Mouse (Mus musculus): Measurements from ENCODE around the gene Tinagl1. TPM values are rescaled to one million over a fixed set of nuclear protein-coding genes. Genes with fewer than 3 reads are reported as not detected.

The Tinagl1 gene
- total and polyA plus RNA-seq, 2 experiments from 2014 or later: 7.2 to 15.1 TPM

- WGBS: 61% methylated on average over 22 of the region's 22 CpGs
- H3K4me2 ChIP-seq (ENCODE audit: low read depth, low read length): peak overlapping the region; percentile 0; the same call in 1 of the 2 replicates
- no peak overlapping the region for H3K9ac ChIP-seq (replicated peaks; ENCODE audit: low read length)
- no peaks in the 10 kb centered on the region for H3K4me1 ChIP-seq (ENCODE audit: insufficient read depth, low read length)
- H3K27me3 ChIP-seq (ENCODE audit: insufficient read depth, low read length): peaks cover 12% of the 10 kb centered on the region; the same call in 1 of the 2 replicates
- H3K4me3 ChIP-seq (ENCODE audit: low read length): no peak overlapping the region
- DNase-seq (ENCODE audit: low spot score): no peak
- no peak for TF ChIP-seq CTCF (IDR thresholded peaks at IDR 0.05; ENCODE audit: low read depth)
- no peaks in the 10 kb centered on the region for H3K9me3 ChIP-seq (ENCODE audit: low read length)
- ATAC-seq: no peak
- H3K36me3 ChIP-seq (ENCODE audit: insufficient read depth, low read length): no peaks in the 10 kb centered on the region
- H3K27ac ChIP-seq: no peak overlapping the region
Measured at GRCm38 (mm10) chr4:130167321-130167720, 7.6 kb downstream of the Tinagl1 start.

DNA sequence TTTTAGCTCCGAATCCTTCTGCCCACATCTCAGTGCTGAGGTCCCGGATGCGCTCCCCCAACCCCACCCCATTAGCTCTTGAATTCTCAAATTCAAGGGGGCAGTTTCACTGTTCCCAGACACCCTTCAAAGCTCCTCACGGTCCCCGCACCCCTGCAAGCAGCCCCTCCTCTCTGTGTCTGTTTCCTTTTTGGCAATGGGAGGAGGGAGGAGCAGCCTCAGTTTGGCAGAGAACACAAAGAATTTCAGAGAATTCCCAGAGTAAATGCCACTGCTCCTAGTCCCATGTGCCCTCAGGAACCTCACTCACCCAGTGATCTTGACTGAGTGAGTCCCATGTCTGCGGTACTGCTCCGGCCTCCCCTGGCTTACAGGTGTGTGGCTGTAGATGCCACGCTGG, 8.3 kb downstream of the Tinagl1 start:
- WGBS: 76% methylated on average over 8 of the region's 8 CpGs

DNA sequence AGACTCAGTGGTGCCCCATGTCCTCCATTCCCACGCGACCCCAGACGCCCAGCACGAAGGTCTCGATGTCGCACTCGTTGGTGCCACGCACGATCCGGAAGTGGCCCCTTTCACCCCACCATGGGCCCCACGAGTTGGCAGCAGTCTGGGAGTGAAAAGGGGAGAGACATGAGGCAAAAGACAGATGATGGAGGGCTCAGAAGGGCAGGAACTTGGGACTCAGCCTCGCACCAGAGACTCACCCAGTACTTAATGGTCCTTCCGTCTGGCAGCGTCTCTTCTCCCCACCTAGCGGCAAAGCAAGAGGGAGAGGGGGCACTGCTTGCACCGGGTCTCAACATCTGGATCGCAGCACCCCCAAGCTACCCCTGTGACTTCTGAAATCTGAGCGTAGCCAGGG, 8.9 kb downstream of the Tinagl1 start:
- Histone ChIP-seq H3K4me2 (ENCODE audit: low read depth, low read length) (no peak overlapping the region), H3K27me3 (ENCODE audit: insufficient read depth, low read length) (peaks cover 12% of the 10 kb centered on the region; the same call in 1 of the 2 replicates), H3K9me3 (ENCODE audit: low read length) (no peaks in the 10 kb centered on the region), H3K4me3 (ENCODE audit: low read length) (no peak overlapping the region), H3K9ac (replicated peaks; ENCODE audit: low read length) (no peak overlapping the region), H3K36me3 (ENCODE audit: insufficient read depth, low read length) (no peaks in the 10 kb centered on the region), H3K4me1 (ENCODE audit: insufficient read depth, low read length) (no peaks in the 10 kb centered on the region), H3K27ac (no peak overlapping the region)
- 83% methylated on average over 18 of the region's 18 CpGs for WGBS
- DNase-seq (ENCODE audit: low spot score): no peak
- no peak for ATAC-seq
- TF ChIP-seq CTCF (IDR thresholded peaks at IDR 0.05; ENCODE audit: low read depth): no peak

More for the DNA sequence above, 8.3 kb downstream of the Tinagl1 start:
- Histone ChIP-seq H3K4me2 (ENCODE audit: low read depth, low read length) (no peak overlapping the region), H3K27me3 (ENCODE audit: insufficient read depth, low read length) (peaks cover 12% of the 10 kb centered on the region; the same call in 1 of the 2 replicates), H3K4me1 (ENCODE audit: insufficient read depth, low read length) (no peaks in the 10 kb centered on the region), H3K9ac (replicated peaks; ENCODE audit: low read length) (no peak overlapping the region), H3K9me3 (ENCODE audit: low read length) (no peaks in the 10 kb centered on the region), H3K36me3 (ENCODE audit: insufficient read depth, low read length) (no peaks in the 10 kb centered on the region), H3K4me3 (ENCODE audit: low read length) (no peak overlapping the region), H3K27ac (no peak overlapping the region)
- DNase-seq (ENCODE audit: low spot score) (no peak), ATAC-seq (no peak)
- no peak for TF ChIP-seq CTCF (IDR thresholded peaks at IDR 0.05; ENCODE audit: low read depth)

GRCm38 (mm10) chr4:130164121-130164520, 10.8 kb downstream of the Tinagl1 start:
- 83% methylated on average over 6 of the region's 6 CpGs for WGBS
- Histone ChIP-seq H3K4me3 (ENCODE audit: low read length) (no peak overlapping the region), H3K4me1 (ENCODE audit: insufficient read depth, low read length) (no peaks in the 10 kb centered on the region)

GRCm38 (mm10) chr4:130163391-130163861, 11.5 kb downstream of the Tinagl1 start:
- Histone ChIP-seq H3K9ac (replicated peaks; ENCODE audit: low read length) (no peak overlapping the region), H3K27me3 (ENCODE audit: insufficient read depth, low read length) (peaks cover 12% of the 10 kb centered on the region; the same call in 1 of the 2 replicates), H3K27ac (no peak overlapping the region), H3K9me3 (ENCODE audit: low read length) (no peaks in the 10 kb centered on the region), H3K4me3 (ENCODE audit: low read length) (no peak overlapping the region), H3K4me2 (ENCODE audit: low read depth, low read length) (peak overlapping the region; percentile 30; the same call in 1 of the 2 replicates), H3K4me1 (ENCODE audit: insufficient read depth, low read length) (no peaks in the 10 kb centered on the region), H3K36me3 (ENCODE audit: insufficient read depth, low read length) (no peaks in the 10 kb centered on the region)
- no peak for TF ChIP-seq CTCF (IDR thresholded peaks at IDR 0.05; ENCODE audit: low read depth)
- 15% methylated on average over 20 of the region's 20 CpGs for WGBS
- no peak for DNase-seq (ENCODE audit: low spot score)
- no peak for ATAC-seq

More at GRCm38 (mm10) chr4:130164121-130164520, 10.8 kb downstream of the Tinagl1 start:
- ATAC-seq: no peak
- H3K27me3 ChIP-seq (ENCODE audit: insufficient read depth, low read length): peaks cover 12% of the 10 kb centered on the region; the same call in 1 of the 2 replicates
- no peak overlapping the region for H3K9ac ChIP-seq (replicated peaks; ENCODE audit: low read length)
- H3K9me3 ChIP-seq (ENCODE audit: low read length): no peaks in the 10 kb centered on the region
- no peaks in the 10 kb centered on the region for H3K36me3 ChIP-seq (ENCODE audit: insufficient read depth, low read length)
- H3K27ac ChIP-seq: no peak overlapping the region
- no peak for TF ChIP-seq CTCF (IDR thresholded peaks at IDR 0.05; ENCODE audit: low read depth)
- no peak overlapping the region for H3K4me2 ChIP-seq (ENCODE audit: low read depth, low read length)
- DNase-seq (ENCODE audit: low spot score): no peak

DNA sequence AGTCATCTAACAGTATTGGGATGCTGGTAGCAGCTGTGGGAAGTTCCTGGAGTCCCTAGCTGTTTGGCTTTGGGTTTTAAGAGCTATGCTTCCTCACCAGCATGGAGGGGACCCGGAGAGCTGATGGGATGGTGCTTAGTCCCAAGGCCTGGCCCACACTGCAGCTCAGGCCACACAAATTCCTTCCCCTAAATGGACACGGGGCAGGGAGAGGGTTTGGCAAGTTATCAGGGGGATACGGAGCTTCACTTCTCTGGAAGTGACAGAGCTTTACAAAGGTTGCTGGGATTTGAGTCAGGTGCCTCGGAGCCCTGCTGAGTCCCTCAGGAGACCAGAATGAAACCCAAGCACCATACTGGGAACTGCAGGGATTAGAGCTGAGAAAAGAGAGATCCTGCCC, 13.6 kb downstream of the Tinagl1 start:
- no peak for TF ChIP-seq CTCF (IDR thresholded peaks at IDR 0.05; ENCODE audit: low read depth)
- Histone ChIP-seq H3K9ac (replicated peaks; ENCODE audit: low read length) (no peak overlapping the region), H3K9me3 (ENCODE audit: low read length) (no peaks in the 10 kb centered on the region), H3K4me3 (ENCODE audit: low read length) (no peak overlapping the region), H3K36me3 (ENCODE audit: insufficient read depth, low read length) (no peaks in the 10 kb centered on the region), H3K27ac (no peak overlapping the region), H3K4me2 (ENCODE audit: low read depth, low read length) (no peak overlapping the region), H3K27me3 (ENCODE audit: insufficient read depth, low read length) (peaks cover 12% of the 10 kb centered on the region; the same call in 1 of the 2 replicates), H3K4me1 (ENCODE audit: insufficient read depth, low read length) (no peaks in the 10 kb centered on the region)
- no peak for DNase-seq (ENCODE audit: low spot score)
- ATAC-seq: no peak
- WGBS: 23% methylated on average over 4 of the region's 4 CpGs

GRCm38 (mm10) chr4:130156812-130157371, 18.0 kb downstream of the Tinagl1 start:
- no peak for TF ChIP-seq CTCF (IDR thresholded peaks at IDR 0.05; ENCODE audit: low read depth)
- no peak overlapping the region for H3K4me2 ChIP-seq (ENCODE audit: low read depth, low read length)
- DNase-seq (ENCODE audit: low spot score): no peak
- no peaks in the 10 kb centered on the region for H3K27me3 ChIP-seq (ENCODE audit: insufficient read depth, low read length)
- no peak overlapping the region for H3K4me3 ChIP-seq (ENCODE audit: low read length)
- H3K9ac ChIP-seq (replicated peaks; ENCODE audit: low read length): no peak overlapping the region
- ATAC-seq: no peak
- no peaks in the 10 kb centered on the region for H3K36me3 ChIP-seq (ENCODE audit: insufficient read depth, low read length)
- H3K9me3 ChIP-seq (ENCODE audit: low read length): no peaks in the 10 kb centered on the region
- no peaks in the 10 kb centered on the region for H3K4me1 ChIP-seq (ENCODE audit: insufficient read depth, low read length)
- WGBS: 78% methylated on average over 12 of the region's 12 CpGs
- no peak overlapping the region for H3K27ac ChIP-seq

Measured in hindbrain, postnatal 0 days (tissue).